Mouse (Mus musculus) heart, adult 2 months (tissue): Measurements from ENCODE around the gene Npepl1.

Experiments used
- CTCF ChIP-seq: fragments of 200-600 bp; IDR thresholded peaks from 2 replicates; pipeline ENCODE4 v1.8.1; 2022; ENCODE audit warnings: antibody characterized with exemption, mild to moderate bottlenecking, moderate library complexity
- EP300 ChIP-seq: fragments of 200-500 bp; IDR thresholded peaks from 2 replicates; pipeline ENCODE4 v1.6.1; 2011; ENCODE audit warnings: low read depth, low read length, control low read depth; ENCODE audit not compliant: insufficient read depth

DNA sequence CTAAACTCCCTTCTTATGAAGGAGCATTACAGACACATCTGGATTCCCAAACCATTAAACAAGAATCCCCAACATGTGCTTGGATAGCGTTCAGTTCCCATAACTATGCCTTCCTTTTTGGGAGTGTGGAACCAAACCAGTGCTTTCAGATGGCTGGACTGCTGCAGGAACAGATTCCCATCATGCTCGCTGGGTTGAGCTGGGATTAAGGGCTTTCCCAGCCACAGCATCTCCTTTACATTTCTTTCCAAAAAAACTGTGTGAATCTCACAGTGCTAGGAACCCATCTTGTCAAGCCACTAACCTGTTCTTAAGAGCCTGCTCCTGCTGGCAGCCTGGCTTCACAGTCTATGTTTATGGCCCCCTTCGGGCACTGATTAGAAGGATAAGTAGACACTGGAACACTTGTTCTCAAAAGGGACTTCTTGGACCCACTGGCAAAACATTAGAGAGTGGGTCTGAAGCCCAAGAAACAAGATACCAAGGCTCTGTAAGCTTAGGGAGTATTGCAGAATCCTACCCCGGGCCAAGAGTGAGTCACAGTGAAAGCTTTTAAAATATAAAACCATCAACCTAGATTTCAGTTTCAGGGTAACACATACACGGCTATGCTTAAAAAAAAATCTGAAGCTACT is 36.9 kb upstream of the Npepl1 start:
- TF ChIP-seq EP300, result no peak
- TF ChIP-seq CTCF, result no peak
